ENCODE assay signal across 8 mouse cellular contexts in the genomic region with DNA sequence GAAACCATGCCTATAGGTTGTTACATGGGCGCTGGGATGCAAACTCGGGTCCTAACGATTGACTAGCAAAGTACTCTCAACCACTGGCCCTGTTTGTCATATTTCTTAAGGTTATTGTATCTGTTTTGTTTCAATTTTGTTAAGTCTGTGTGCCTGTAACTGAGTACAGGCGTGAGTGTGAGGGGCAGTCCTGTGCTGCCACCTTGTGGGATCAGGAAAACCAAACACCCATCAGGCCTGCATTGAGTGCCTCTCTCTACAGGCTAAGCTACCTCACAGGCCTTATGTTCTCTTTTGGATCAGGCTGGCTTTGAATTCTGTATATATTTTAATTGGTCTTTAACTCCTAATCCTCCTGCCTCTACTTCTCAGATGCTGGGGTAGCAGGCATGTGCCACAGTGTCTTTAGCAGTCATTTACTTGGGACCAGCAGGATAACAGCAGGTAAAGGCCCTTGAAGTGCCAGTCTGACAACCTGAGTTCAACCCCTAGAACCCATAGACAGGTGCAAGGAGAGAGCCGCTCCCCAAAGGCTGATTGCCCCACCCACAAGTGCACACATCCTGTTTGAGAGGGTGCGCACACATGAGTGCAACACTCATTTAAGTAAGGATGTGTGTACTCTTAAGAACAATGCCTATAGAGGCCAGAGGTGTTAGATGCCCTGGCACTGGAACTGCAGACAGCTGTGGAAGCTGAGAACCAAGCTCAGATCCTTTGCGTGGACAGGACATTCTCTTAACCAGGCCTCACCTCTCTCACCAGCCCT. TPM values are rescaled to one million over a fixed set of nuclear protein-coding genes. Genes with fewer than 3 reads are reported as not detected.
DNase-seq lines count a peak whose midpoint lies in the region; ATAC-seq and TF ChIP-seq lines count a peak whose summit lies in the region.
"Had no signal": no experiment of that assay in that cellular context is flagged by ENCODE, and none has a peak within 500 bp of the region (broad histone marks: within the 10 kb centered on the region; RNA-seq: fewer than 3 reads in every experiment).

No protein-coding gene starts in this region.

- no peaks in the 10 kb centered on the region for H3K27me3 ChIP-seq in MEL (ENCODE audit: control insufficient read depth in 1 of 2, insufficient read depth in 2 of 2, low read length in 2 of 2)
- H3K27me3 ChIP-seq in forebrain, embryonic 16.5 days (replicated peaks; ENCODE audit: control insufficient read depth, insufficient read depth, low read length), result no peaks in the 10 kb centered on the region
- H3K27me3 ChIP-seq: neural tube, embryonic 13.5 days had no signal

- DNase-seq in left cerebral cortex, adult 18-20 months (ENCODE audit: low spot score in 2 of 2), result peak; percentile 33 to 47
- DNase-seq in left cerebral cortex, adult 11 months (ENCODE audit: low spot score), result no peak
- DNase-seq in MEL (ENCODE audit: low read depth, low spot score), result peak; percentile 51
- DNase-seq in adrenal gland, postnatal 36 days, result peak; percentile 41 to 64
- DNase-seq in kidney, adult 9 months, result peak; percentile 35
- peak; percentile 50 for DNase-seq in lung, postnatal 36 days

- no peak overlapping the region for H3K4me2 ChIP-seq in forebrain, embryonic 16.5 days (ENCODE audit: low read length)
- H3K4me2 ChIP-seq: neural tube, embryonic 13.5 days had no signal

- TF ChIP-seq POLR2A in MEL (IDR thresholded peaks at IDR 0.05; ENCODE audit: control insufficient read depth in 1 of 2, insufficient read depth in 1 of 2, low read depth in 1 of 2, low read length in 2 of 2, poor library complexity in 1 of 2), result no peak

- H3K27ac ChIP-seq in MEL (ENCODE audit: control insufficient read depth, low read depth, low read length), result no peak overlapping the region
- H3K27ac ChIP-seq in forebrain, embryonic 16.5 days (ENCODE audit: low read length), result no peak overlapping the region
- H3K27ac ChIP-seq: neural tube, embryonic 13.5 days had no signal

- no peaks in the 10 kb centered on the region for H3K4me1 ChIP-seq in MEL (ENCODE audit: control insufficient read depth in 1 of 2, insufficient read depth in 2 of 2, low read length in 2 of 2)
- no peaks in the 10 kb centered on the region for H3K4me1 ChIP-seq in forebrain, embryonic 16.5 days (replicated peaks; ENCODE audit: control insufficient read depth, insufficient read depth, low read length)
- H3K4me1 ChIP-seq: neural tube, embryonic 13.5 days had no signal

- H3K36me3 ChIP-seq in MEL (ENCODE audit: control insufficient read depth in 1 of 2, insufficient read depth in 2 of 2, low read length in 2 of 2), result peaks cover 0 to 12% of the 10 kb centered on the region in 2 experiments; a peak in 2 of 4 replicates
- peaks cover 20% of the 10 kb centered on the region for H3K36me3 ChIP-seq in forebrain, embryonic 16.5 days (ENCODE audit: control insufficient read depth, insufficient read depth)

- H3K9ac ChIP-seq in MEL (ENCODE audit: control insufficient read depth, low read depth, low read length, poor library complexity, severe bottlenecking), result no peak overlapping the region
- no peak overlapping the region for H3K9ac ChIP-seq in forebrain, embryonic 16.5 days (replicated peaks; ENCODE audit: low read depth, low read length)
- H3K9ac ChIP-seq: neural tube, embryonic 13.5 days had no signal

- no peak overlapping the region for H3K4me3 ChIP-seq in MEL (ENCODE audit: control insufficient read depth in 1 of 2, insufficient read depth in 1 of 2, low read depth in 2 of 2, low read length in 2 of 2)
- H3K4me3 ChIP-seq in forebrain, embryonic 16.5 days (replicated peaks; ENCODE audit: low read length), result no peak overlapping the region
- H3K4me3 ChIP-seq: neural tube, embryonic 13.5 days had no signal

- TF ChIP-seq EP300 in MEL (IDR thresholded peaks at IDR 0.05; ENCODE audit: low read depth in 1 of 2, low read length in 2 of 2), result no peak

- H3K79me2 ChIP-seq in MEL (ENCODE audit: control insufficient read depth, insufficient read depth, low read length, poor library complexity), result no peaks in the 10 kb centered on the region

- ATAC-seq in forebrain, embryonic 16.5 days, result no peak

- peak; percentile 51 to 67 (median 66) for TF ChIP-seq CTCF in MEL (IDR thresholded peaks at IDR 0.05 in 2 of 3, conservative IDR thresholded peaks at IDR 0.05 in 1 of 3; ENCODE audit: control insufficient read depth in 1 of 3, insufficient read depth in 1 of 3, low read depth in 2 of 3, low read length in 3 of 3, poor library complexity in 1 of 3, severe bottlenecking in 1 of 3)

- TF ChIP-seq RAD21 in MEL (IDR thresholded peaks at IDR 0.05; ENCODE audit: low read depth, low read length), result peak; percentile 68

- H3K9me3 ChIP-seq in MEL (replicated peaks; ENCODE audit: insufficient read depth, low read length), result no peaks in the 10 kb centered on the region
- H3K9me3 ChIP-seq in forebrain, embryonic 16.5 days (ENCODE audit: control insufficient read depth, low read length), result no peaks in the 10 kb centered on the region
- H3K9me3 ChIP-seq: neural tube, embryonic 13.5 days had no signal

- WGBS in forebrain, embryonic 16.5 days, result 84% methylated on average over 7 of the region's 7 CpGs

TF ChIP-seq in MEL, 35 proteins besides CTCF, POLR2A, EP300 and RAD21:
- TF ChIP-seq ETS1 (IDR thresholded peaks at IDR 0.05; ENCODE audit: low read depth, low read length), result no peak
- peak; percentile 9; the same call in 1 of the 2 replicates for TF ChIP-seq ZC3H11A (IDR thresholded peaks at IDR 0.05; ENCODE audit: low read depth, low read length)
- peak; percentile 60 for TF ChIP-seq SMC3 (IDR thresholded peaks at IDR 0.05; ENCODE audit: low read depth, low read length)
- TF ChIP-seq HCFC1 (IDR thresholded peaks at IDR 0.05; ENCODE audit: low read depth, low read length), result no peak

RNA-seq across cellular contexts. Expression of a gene that starts 38.2 kb away (rescaled TPM):
- total RNA-seq in left cerebral cortex, adult 18-20 months (2021), result 10 to 100 TPM; 32.3 to 34.6 TPM
- total RNA-seq in MEL (2012; rRNA removed), result 21.7 and 24.6 TPM in 2 replicates
- 100 to 1,000 TPM in 1 of 2 experiments, 10 to 100 TPM in 1; 38.2 to 270 TPM for polyA plus RNA-seq in MEL (2012; ENCODE audit: insufficient read depth in 1 of 2, insufficient read length in 2 of 2, low read depth in 1 of 2, low replicate concordance in 2 of 2, missing spikeins in 1 of 2)
- 10 to 100 TPM; 24.6 to 28.2 TPM for total RNA-seq in adrenal gland, postnatal 36 days (2021)
- polyA plus RNA-seq in forebrain, embryonic 16.5 days (2015; fragmentation: Nextera tagmentation; extraction: Ambion mirVana), result 17.6 and 18.4 TPM in 2 replicates

RNA-seq across cellular contexts. Expression of a gene that starts 55.4 kb away (rescaled TPM):
- total RNA-seq in left cerebral cortex, adult 18-20 months (2021), result 1 to 10 TPM; 4.7 to 6.9 TPM
- 2.4 and 2.8 TPM in 2 replicates for total RNA-seq in MEL (2012; rRNA removed)
- 1 to 10 TPM in 1 of 2 experiments, not detected in 1; 3.9 TPM for polyA plus RNA-seq in MEL (2012; ENCODE audit: insufficient read depth in 1 of 2, insufficient read length in 2 of 2, low read depth in 1 of 2, low replicate concordance in 2 of 2, missing spikeins in 1 of 2)
- 1 to 10 TPM; 3.3 to 5.7 TPM for total RNA-seq in adrenal gland, postnatal 36 days (2021)
- polyA plus RNA-seq in forebrain, embryonic 16.5 days (2015; fragmentation: Nextera tagmentation; extraction: Ambion mirVana), result 4.7 TPM in 2 replicates
